Mouse (Mus musculus) midbrain, embryonic 13.5 days (tissue): ENCODE data around the gene Fbxo34. TPM values are rescaled to one million over a fixed set of nuclear protein-coding genes. Genes with fewer than 3 reads are reported as not detected.

Experiments
- ATAC-seq: fragments of 200-750 bp; cut with Nextera tagmentation; 2 replicates; pipeline ENCODE4 v1.8.0; 2017; ENCODE audit warnings: mild to moderate bottlenecking, moderate TSS enrichment, moderate library complexity
- H3K27ac ChIP-seq: fragments of 300-500 bp; sonication (generic); 2 replicates; pipeline ENCODE4 v1.5.1; 2015; ENCODE audit warnings: inconsistent platforms, mild to moderate bottlenecking, moderate library complexity
- H3K27me3 ChIP-seq: fragments of 300-500 bp; sonication (generic); 2 replicates; pipeline ENCODE4 v1.6.1; 2015; ENCODE audit warnings: mild to moderate bottlenecking, inconsistent platforms
- H3K36me3 ChIP-seq: fragments of 300-500 bp; sonication (generic); 2 replicates; pipeline ENCODE4 v1.6.1; 2015; ENCODE audit warnings: mild to moderate bottlenecking, inconsistent platforms
- H3K4me1 ChIP-seq: fragments of 300-500 bp; sonication (generic); replicated peaks from 2 replicates; pipeline ENCODE4 v1.6.1; 2015; ENCODE audit warnings: inconsistent platforms
- H3K4me2 ChIP-seq: fragments of 300-500 bp; sonication (generic); replicated peaks from 2 replicates; pipeline ENCODE4 v1.6.1; 2015; ENCODE audit warnings: moderate library complexity, mild to moderate bottlenecking, inconsistent platforms
- H3K4me3 ChIP-seq: fragments of 300-500 bp; sonication (generic); replicated peaks from 2 replicates; pipeline ENCODE4 v1.5.1; 2015; ENCODE audit warnings: mild to moderate bottlenecking, inconsistent platforms
- H3K9ac ChIP-seq: fragments of 300-500 bp; sonication (generic); replicated peaks from 2 replicates; pipeline ENCODE4 v1.6.1; 2015; ENCODE audit warnings: mild to moderate bottlenecking, inconsistent platforms
- H3K9me3 ChIP-seq: fragments of 300-500 bp; sonication (generic); 2 replicates; pipeline ENCODE4 v1.6.1; 2016; ENCODE audit warnings: mild to moderate bottlenecking, inconsistent platforms
- WGBS: fragments of 180-500 bp; shearing (Covaris S2); methylation state at CpG from one replicate; pipeline ENCODE4 v1.1.7; 2015; 5-methylcytosine and 5-hydroxymethylcytosine counted together
- polyA plus RNA-seq: library from polyadenylated mRNA; unstranded; fragments of >200 nt; fragmentation: Nextera tagmentation; extraction: Ambion mirVana; gene quantifications from 2 replicates; pipeline ENCODE4 v1.2.1, GENCODE M21; 2015

Fbxo34 gene
- polyA plus RNA-seq, 1 experiment from 2014 or later = 24.9 TPM

- no peaks in the 10 kb centered on the region for H3K9me3 ChIP-seq
- H3K4me3 ChIP-seq = no peak overlapping the region
- no peaks in the 10 kb centered on the region for H3K27me3 ChIP-seq
- H3K4me2 ChIP-seq = no peak overlapping the region
- H3K27ac ChIP-seq = no peak overlapping the region
- WGBS = 95% methylated on average over 3 of the region's 3 CpGs
- no peaks in the 10 kb centered on the region for H3K4me1 ChIP-seq
- no peaks in the 10 kb centered on the region for H3K36me3 ChIP-seq
- no peak overlapping the region for H3K9ac ChIP-seq
- no peak for ATAC-seq
These were observed 53.8 kb downstream of the Fbxo34 start for GRCm38 (mm10) chr14:47504036-47504435.

DNA sequence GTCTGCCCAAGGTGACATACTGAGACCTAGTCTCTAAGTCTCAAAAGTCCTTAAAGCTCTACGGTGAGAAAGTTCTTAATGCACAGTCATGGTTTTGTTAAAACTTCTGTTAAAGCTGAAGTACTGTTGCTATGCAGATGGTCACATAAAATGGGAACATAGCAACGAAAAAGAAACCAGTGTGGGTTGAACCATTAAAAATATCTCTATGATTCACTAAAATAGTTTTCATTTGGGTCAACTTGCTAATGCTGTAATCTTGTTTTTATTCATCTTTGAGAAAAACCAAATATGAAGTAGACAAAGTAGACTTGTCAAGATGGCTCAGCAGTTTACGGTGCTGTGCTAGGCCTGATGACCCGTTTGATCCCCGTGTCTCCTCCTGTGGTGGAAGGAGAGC lies 56.5 kb downstream of the Fbxo34 start:
- Histone ChIP-seq H3K27ac (no peak overlapping the region), H3K9ac (no peak overlapping the region), H3K4me1 (no peaks in the 10 kb centered on the region), H3K4me2 (no peak overlapping the region), H3K9me3 (no peaks in the 10 kb centered on the region), H3K36me3 (no peaks in the 10 kb centered on the region), H3K27me3 (no peaks in the 10 kb centered on the region), H3K4me3 (no peak overlapping the region)
- no peak for ATAC-seq
- WGBS = 97% methylated on average over 5 of the region's 5 CpGs

DNA sequence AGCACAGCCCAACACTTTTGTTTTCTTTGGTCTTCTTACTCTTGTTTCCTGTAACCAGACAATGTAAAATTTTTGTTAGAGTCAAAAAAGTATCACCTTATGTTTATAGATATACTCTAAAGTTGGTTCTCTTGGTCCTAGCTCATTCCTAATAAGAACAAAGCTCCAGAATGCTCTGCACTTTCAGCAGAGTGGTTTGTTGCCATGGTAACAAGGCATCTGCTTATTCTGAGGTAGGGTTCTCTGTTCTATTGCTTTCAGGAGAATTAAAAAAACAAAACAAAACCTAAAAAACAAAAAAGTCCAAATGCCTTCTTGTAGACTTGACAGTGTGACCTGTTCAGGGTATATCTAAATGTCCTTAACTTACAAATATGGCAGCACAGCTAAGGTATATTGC lies 57.8 kb downstream of the Fbxo34 start:
- Histone ChIP-seq H3K27ac (no peak overlapping the region), H3K27me3 (no peaks in the 10 kb centered on the region), H3K9ac (no peak overlapping the region), H3K9me3 (no peaks in the 10 kb centered on the region), H3K4me1 (no peaks in the 10 kb centered on the region), H3K4me2 (no peak overlapping the region), H3K4me3 (no peak overlapping the region), H3K36me3 (no peaks in the 10 kb centered on the region)
- no peak for ATAC-seq

GRCm38 (mm10) chr14:47510244-47510643 lies 60.0 kb downstream of the Fbxo34 start:
- WGBS = 93% methylated on average over 4 of the region's 4 CpGs
- H3K27me3 ChIP-seq = no peaks in the 10 kb centered on the region
- H3K9me3 ChIP-seq = no peaks in the 10 kb centered on the region
- no peak for ATAC-seq
- no peaks in the 10 kb centered on the region for H3K4me1 ChIP-seq
- H3K4me3 ChIP-seq = no peak overlapping the region
- H3K27ac ChIP-seq = no peak overlapping the region
- H3K9ac ChIP-seq = no peak overlapping the region
- H3K4me2 ChIP-seq = no peak overlapping the region
- H3K36me3 ChIP-seq = no peaks in the 10 kb centered on the region

DNA sequence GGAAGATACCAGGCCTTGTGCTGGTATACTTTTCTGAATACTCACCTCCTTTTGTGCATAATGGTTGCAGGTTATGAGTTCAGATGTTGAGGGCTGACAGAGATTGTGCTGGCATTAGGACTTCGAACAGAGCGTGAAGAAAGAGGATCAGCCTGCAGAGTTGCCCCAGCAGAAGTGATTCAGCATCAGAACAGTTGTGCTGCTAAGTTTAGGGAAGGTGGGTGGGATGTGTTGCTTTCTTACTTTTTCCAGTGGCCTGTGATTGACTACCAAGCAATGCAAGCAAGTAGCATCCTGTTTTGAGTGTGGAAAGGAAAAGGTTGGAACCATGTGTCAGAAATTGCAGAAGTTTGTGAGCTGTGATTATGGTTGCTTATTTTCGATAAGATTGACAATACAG lies 63.4 kb downstream of the Fbxo34 start:
- no peak overlapping the region for H3K9ac ChIP-seq
- no peak overlapping the region for H3K4me3 ChIP-seq
- no peak for ATAC-seq
- H3K4me1 ChIP-seq = no peaks in the 10 kb centered on the region
- H3K27ac ChIP-seq = no peak overlapping the region
- H3K9me3 ChIP-seq = no peaks in the 10 kb centered on the region
- H3K36me3 ChIP-seq = no peaks in the 10 kb centered on the region
- no peak overlapping the region for H3K4me2 ChIP-seq
- 96% methylated on average over 3 of the region's 3 CpGs for WGBS
- H3K27me3 ChIP-seq = no peaks in the 10 kb centered on the region

- 62% methylated on average over 7 of the region's 7 CpGs for WGBS
- no peak overlapping the region for H3K4me2 ChIP-seq
- no peaks in the 10 kb centered on the region for H3K27me3 ChIP-seq
- no peak overlapping the region for H3K9ac ChIP-seq
- no peak overlapping the region for H3K27ac ChIP-seq
- H3K4me1 ChIP-seq = no peaks in the 10 kb centered on the region
- no peak for ATAC-seq
- H3K9me3 ChIP-seq = no peaks in the 10 kb centered on the region
- H3K4me3 ChIP-seq = no peak overlapping the region
- H3K36me3 ChIP-seq = no peaks in the 10 kb centered on the region
These were observed 64.7 kb downstream of the Fbxo34 start for GRCm38 (mm10) chr14:47514816-47515453.

- Histone ChIP-seq H3K36me3 (no peaks in the 10 kb centered on the region), H3K9me3 (no peaks in the 10 kb centered on the region), H3K27me3 (no peaks in the 10 kb centered on the region), H3K4me1 (no peaks in the 10 kb centered on the region), H3K9ac (no peak overlapping the region), H3K4me2 (no peak overlapping the region), H3K4me3 (no peak overlapping the region), H3K27ac (no peak overlapping the region)
- 90% methylated on average over 8 of the region's 8 CpGs for WGBS
- ATAC-seq = no peak
These were observed 65.4 kb downstream of the Fbxo34 start for GRCm38 (mm10) chr14:47515636-47516035.

DNA sequence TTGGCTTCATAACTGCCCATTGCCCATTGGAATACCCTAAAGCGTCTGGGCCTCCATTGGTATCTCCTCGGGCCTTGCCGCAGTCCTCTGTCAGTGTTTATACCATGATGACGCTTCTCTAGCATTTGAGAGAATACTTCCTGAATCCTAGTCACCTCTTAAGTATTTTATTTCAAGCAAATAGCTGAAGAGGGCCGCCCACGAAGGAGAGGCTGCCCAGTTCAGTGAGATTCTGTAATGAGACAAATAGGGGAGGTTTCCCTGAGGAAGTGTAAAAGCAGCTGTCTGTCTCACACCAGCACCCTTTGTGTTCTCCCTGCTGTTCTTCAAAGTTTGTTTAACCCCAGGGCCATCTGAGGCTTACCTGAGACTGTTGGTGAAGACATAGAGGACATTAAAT lies 66.5 kb downstream of the Fbxo34 start:
- Histone ChIP-seq H3K27ac (no peak overlapping the region), H3K4me1 (no peaks in the 10 kb centered on the region), H3K36me3 (no peaks in the 10 kb centered on the region), H3K4me3 (no peak overlapping the region), H3K9me3 (no peaks in the 10 kb centered on the region), H3K27me3 (no peaks in the 10 kb centered on the region), H3K4me2 (no peak overlapping the region), H3K9ac (no peak overlapping the region)
- ATAC-seq = no peak
- WGBS = 88% methylated on average over 6 of the region's 6 CpGs

GRCm38 (mm10) chr14:47518619-47519018 lies 68.4 kb downstream of the Fbxo34 start:
- Histone ChIP-seq H3K9me3 (no peaks in the 10 kb centered on the region), H3K9ac (no peak overlapping the region), H3K4me3 (no peak overlapping the region), H3K4me2 (no peak overlapping the region), H3K27me3 (no peaks in the 10 kb centered on the region), H3K27ac (no peak overlapping the region), H3K36me3 (no peaks in the 10 kb centered on the region), H3K4me1 (no peaks in the 10 kb centered on the region)
- ATAC-seq = no peak
- WGBS = 94% methylated on average over 6 of the region's 6 CpGs

DNA sequence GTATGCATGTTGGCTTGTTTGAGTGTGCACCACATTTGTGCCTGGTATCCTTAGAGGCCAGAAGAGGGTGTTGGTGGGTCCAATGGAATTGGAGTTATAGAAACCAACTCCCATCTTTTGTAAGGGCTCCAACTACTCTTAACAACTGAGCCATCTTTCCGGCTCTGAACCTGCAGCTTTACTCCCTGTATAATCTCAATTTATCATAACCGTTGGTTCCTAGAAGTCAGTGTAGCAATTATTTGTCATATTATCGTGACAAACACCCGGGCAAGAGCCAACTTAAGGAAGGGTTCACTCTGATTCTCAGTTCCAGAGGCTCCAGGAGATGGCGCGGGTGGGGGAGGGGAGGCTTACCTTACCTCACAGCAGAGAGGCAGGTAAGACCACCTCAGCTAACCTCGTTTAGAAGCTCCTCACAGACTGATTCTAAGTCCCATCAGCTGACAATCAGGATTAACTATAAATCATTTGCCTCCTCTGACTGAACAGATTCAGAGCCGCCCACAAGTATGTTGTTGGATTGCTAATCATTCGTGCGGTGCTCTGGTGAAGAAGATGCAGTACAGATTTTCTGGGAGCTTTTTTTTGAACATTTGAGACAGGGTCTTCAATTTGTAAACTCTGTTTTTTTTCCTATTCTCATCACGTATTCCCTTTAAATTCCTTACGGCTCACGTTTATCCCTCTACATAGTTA lies 70.7 kb downstream of the Fbxo34 start:
- H3K4me2 ChIP-seq = no peak overlapping the region
- no peaks in the 10 kb centered on the region for H3K9me3 ChIP-seq
- H3K4me1 ChIP-seq = no peaks in the 10 kb centered on the region
- no peak overlapping the region for H3K9ac ChIP-seq
- no peaks in the 10 kb centered on the region for H3K36me3 ChIP-seq
- H3K27me3 ChIP-seq = no peaks in the 10 kb centered on the region
- ATAC-seq = no peak
- WGBS = 88% methylated on average over 13 of the region's 13 CpGs
- no peak overlapping the region for H3K4me3 ChIP-seq
- no peak overlapping the region for H3K27ac ChIP-seq

DNA sequence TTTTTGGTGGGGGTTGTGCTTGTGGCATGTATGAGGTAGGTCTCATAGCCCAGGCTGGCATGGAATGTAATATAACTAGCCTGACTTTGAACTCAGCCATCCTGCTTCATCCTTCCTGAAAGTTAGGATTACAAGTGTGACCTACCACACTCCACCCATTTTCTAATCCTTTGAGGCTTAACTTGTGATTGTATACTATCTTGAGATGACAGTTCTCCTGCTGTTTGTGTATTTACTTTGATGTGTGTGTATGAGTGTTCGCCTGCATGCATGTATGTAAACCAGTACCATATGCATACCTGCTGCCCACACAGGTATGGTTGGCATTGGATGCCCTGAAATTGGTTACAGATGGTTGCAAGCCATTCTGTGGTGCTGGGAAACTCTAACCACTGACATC lies 71.4 kb downstream of the Fbxo34 start:
- Histone ChIP-seq H3K27ac (no peak overlapping the region), H3K9me3 (no peaks in the 10 kb centered on the region), H3K36me3 (no peaks in the 10 kb centered on the region), H3K4me2 (no peak overlapping the region), H3K9ac (no peak overlapping the region), H3K4me1 (no peaks in the 10 kb centered on the region), H3K27me3 (no peaks in the 10 kb centered on the region), H3K4me3 (no peak overlapping the region)
- no peak for ATAC-seq
- WGBS = 97% methylated on average over 1 of the region's 1 CpGs

- no peak for ATAC-seq
- no peaks in the 10 kb centered on the region for H3K9me3 ChIP-seq
- H3K4me2 ChIP-seq = no peak overlapping the region
- H3K27ac ChIP-seq = no peak overlapping the region
- H3K9ac ChIP-seq = no peak overlapping the region
- no peaks in the 10 kb centered on the region for H3K27me3 ChIP-seq
- H3K36me3 ChIP-seq = no peaks in the 10 kb centered on the region
- WGBS = 91% methylated on average over 7 of the region's 7 CpGs
- no peak overlapping the region for H3K4me3 ChIP-seq
- no peaks in the 10 kb centered on the region for H3K4me1 ChIP-seq
These were observed 72.1 kb downstream of the Fbxo34 start for GRCm38 (mm10) chr14:47522301-47522700.

- H3K36me3 ChIP-seq = peaks cover 3% of the 10 kb centered on the region
- no peak overlapping the region for H3K9ac ChIP-seq
- no peak overlapping the region for H3K4me2 ChIP-seq
- no peaks in the 10 kb centered on the region for H3K9me3 ChIP-seq
- WGBS = 86% methylated on average over 8 of the region's 8 CpGs
- no peak overlapping the region for H3K4me3 ChIP-seq
- no peak overlapping the region for H3K27ac ChIP-seq
- H3K4me1 ChIP-seq = no peaks in the 10 kb centered on the region
- no peaks in the 10 kb centered on the region for H3K27me3 ChIP-seq
- no peak for ATAC-seq
These were observed 75.2 kb downstream of the Fbxo34 start for GRCm38 (mm10) chr14:47525374-47525773.
